In genomic region chr3:66325962-66326834, GRCm38 (mm10) we compare ENCODE assay signal across 13 mouse cellular contexts. TPM values are rescaled to one million over a fixed set of nuclear protein-coding genes. Genes with fewer than 3 reads are reported as not detected.
DNase-seq lines count a peak whose midpoint lies in the region; ATAC-seq lines count a peak whose summit lies in the region.
"Had no signal": no experiment of that assay in that cellular context is flagged by ENCODE, and none has a peak within 500 bp of the region (broad histone marks: within the 10 kb centered on the region; RNA-seq: fewer than 3 reads in every experiment).

No protein-coding gene starts in this region.

- peaks cover 37% of the 10 kb centered on the region for H3K4me1 ChIP-seq in forebrain, embryonic 10.5 days
- peaks cover 14% of the 10 kb centered on the region for H3K4me1 ChIP-seq in hindbrain, embryonic 15.5 days (replicated peaks)
- H3K4me1 ChIP-seq in neural tube, embryonic 13.5 days (replicated peaks) = peaks cover 22% of the 10 kb centered on the region
- H3K4me1 ChIP-seq: limb, embryonic 13.5 days had no signal

- intact Hi-C loops in heart, postnatal 10 days (cut with DNase I) = no loop called here

- no peaks in the 10 kb centered on the region for H3K9me3 ChIP-seq in forebrain, embryonic 10.5 days
- H3K9me3 ChIP-seq in hindbrain, embryonic 15.5 days = no peaks in the 10 kb centered on the region
- no peaks in the 10 kb centered on the region for H3K9me3 ChIP-seq in neural tube, embryonic 13.5 days
- H3K9me3 ChIP-seq: limb, embryonic 13.5 days had no signal

- no peaks in the 10 kb centered on the region for H3K36me3 ChIP-seq in forebrain, embryonic 10.5 days (replicated peaks)
- no peaks in the 10 kb centered on the region for H3K36me3 ChIP-seq in hindbrain, embryonic 15.5 days
- no peaks in the 10 kb centered on the region for H3K36me3 ChIP-seq in neural tube, embryonic 13.5 days
- H3K36me3 ChIP-seq: limb, embryonic 13.5 days had no signal

- peak; percentile 69 for DNase-seq in embryo, embryonic 10.5 days (ENCODE audit: low spot score)
- DNase-seq in forebrain, embryonic 10.5 days (ENCODE audit: extremely low spot score, low spot score) = peak; percentile 40
- DNase-seq in heart, postnatal 10 days = no peak
- no peak for DNase-seq in thymus, adult 18-20 months
- no peak for DNase-seq in left cerebral cortex, adult 9 months (ENCODE audit: low spot score in 2 of 2)
- DNase-seq: heart, adult 2 months; thymus, postnatal 4 days had no signal

- H3K4me2 ChIP-seq in hindbrain, embryonic 15.5 days = peak overlapping the region; percentile 7; the same call in 1 of the 2 replicates
- H3K4me2 ChIP-seq in neural tube, embryonic 13.5 days = no peak overlapping the region
- H3K4me2 ChIP-seq: limb, embryonic 13.5 days had no signal

- no peaks in the 10 kb centered on the region for H3K27me3 ChIP-seq in forebrain, embryonic 10.5 days (ENCODE audit: poor library complexity, severe bottlenecking)
- H3K27me3 ChIP-seq in hindbrain, embryonic 15.5 days = no peaks in the 10 kb centered on the region
- no peaks in the 10 kb centered on the region for H3K27me3 ChIP-seq in neural tube, embryonic 13.5 days

- no peak overlapping the region for H3K9ac ChIP-seq in hindbrain, embryonic 15.5 days
- no peak overlapping the region for H3K9ac ChIP-seq in neural tube, embryonic 13.5 days
- H3K9ac ChIP-seq: limb, embryonic 13.5 days had no signal

- no peak overlapping the region; the same call in 1 of the 2 replicates for H3K4me3 ChIP-seq in forebrain, embryonic 10.5 days
- H3K4me3 ChIP-seq in hindbrain, embryonic 15.5 days = no peak overlapping the region
- H3K4me3 ChIP-seq in neural tube, embryonic 13.5 days = no peak overlapping the region
- H3K4me3 ChIP-seq: heart, adult 2 months; limb, embryonic 13.5 days had no signal

- peak; percentile 77 for ATAC-seq in hindbrain, embryonic 15.5 days (ENCODE audit: low FRiP score, low read depth)
- peak; percentile 90 for ATAC-seq in neural tube, embryonic 13.5 days (ENCODE audit: low read depth)
- ATAC-seq: inflammation-experienced regulatory T-cells, adult 6 months had no signal

- WGBS in forebrain, embryonic 10.5 days = 65% methylated on average over 16 of the region's 16 CpGs
- 26% methylated on average over 16 of the region's 16 CpGs for WGBS in hindbrain, embryonic 15.5 days
- WGBS in neural tube, embryonic 13.5 days = 40% methylated on average over 16 of the region's 16 CpGs

- peak overlapping the region; percentile 86 for H3K27ac ChIP-seq in forebrain, embryonic 10.5 days
- H3K27ac ChIP-seq in hindbrain, embryonic 15.5 days (replicated peaks) = peak overlapping the region; percentile 46
- peak overlapping the region; percentile 84 for H3K27ac ChIP-seq in neural tube, embryonic 13.5 days (replicated peaks)
- H3K27ac ChIP-seq: heart, adult 2 months; limb, embryonic 13.5 days had no signal

RNA-seq across cellular contexts. Expression of gene Veph1, which starts 29.6 kb away (rescaled TPM):
- 9.2 and 10.7 TPM in 2 replicates for polyA plus RNA-seq in forebrain, embryonic 10.5 days (2016; fragmentation: Nextera tagmentation; extraction: Ambion mirVana)
- 2.4 and 3.1 TPM in 2 replicates for polyA plus RNA-seq in hindbrain, embryonic 15.5 days (2015; fragmentation: Nextera tagmentation; extraction: Ambion mirVana)
- 4.2 and 4.8 TPM in 2 replicates for polyA plus RNA-seq in neural tube, embryonic 13.5 days (2015; fragmentation: Nextera tagmentation; extraction: Ambion mirVana)
- under 1 TPM; 0.35 to 0.36 TPM for total RNA-seq in heart, postnatal 10 days (2021)
- total RNA-seq: common myeloid progenitor, adult 5-6 weeks; heart, adult 2 months had no signal
- polyA plus RNA-seq: inflammation-experienced regulatory T-cells, adult 6 months; large intestine, adult 2 months had no signal

Comparison
In these comparisons a context has a peak if more than half of its experiments do, and no peak if none do; other contexts are left out.
1. DNase-seq: peak in embryo, embryonic 10.5 days (single experiment) and forebrain, embryonic 10.5 days (single experiment); none in heart, postnatal 10 days (0 of 2), thymus, adult 18-20 months (0 of 2) and left cerebral cortex, adult 9 months (0 of 2).
2. Peak in every context shown above with its lines, with median percentiles within 50 percentile points of each other: H3K27ac ChIP-seq.